Mouse (Mus musculus) mouse trophoblast stem cell (cell line): Measurements from ENCODE around the gene Ssbp2.

Experiments used
- in situ Hi-C, 2 experiments: fragments of 300-500 bp; cut with MseI, MboI; formaldehyde crosslinking; loops; 2 replicates in 1 of 2; 3 replicates in 1 of 2; pipeline ENCODE4 v1.15.1; 2025

The Ssbp2 gene

DNA sequence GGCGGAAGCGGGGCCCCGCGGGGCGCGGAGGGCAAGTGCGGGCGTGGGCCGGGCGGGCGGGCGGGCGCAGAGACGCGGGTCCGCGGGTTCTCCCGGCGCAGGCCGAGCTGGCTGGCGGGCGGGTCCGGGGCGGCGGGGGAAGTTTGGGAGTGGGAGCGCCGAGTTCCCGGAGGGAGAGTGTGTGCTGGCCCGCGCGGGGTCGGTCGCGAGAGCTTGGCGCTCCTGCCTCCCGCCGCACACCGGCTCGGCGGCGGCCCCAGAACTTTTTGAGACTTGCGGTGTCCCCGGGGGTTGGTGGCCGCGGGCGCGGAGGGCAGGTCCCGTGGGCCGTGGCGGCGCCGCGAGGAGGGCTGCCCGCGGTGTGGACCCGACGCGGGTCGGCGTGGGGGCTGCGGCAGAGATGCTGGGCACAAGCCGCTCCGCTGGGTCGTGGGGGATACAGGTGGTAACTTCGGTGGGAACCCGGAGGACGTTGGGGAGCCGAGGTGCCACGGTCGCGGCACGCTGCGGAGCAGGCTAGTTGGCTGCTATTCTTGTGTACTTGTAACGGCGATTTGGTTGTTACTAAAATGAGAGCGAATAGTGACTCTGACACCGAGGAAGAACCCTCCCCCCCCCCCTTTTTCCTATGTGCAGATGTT is 1.7 kb downstream of the Ssbp2 start:
- in situ Hi-C loops = no loop called here

DNA sequence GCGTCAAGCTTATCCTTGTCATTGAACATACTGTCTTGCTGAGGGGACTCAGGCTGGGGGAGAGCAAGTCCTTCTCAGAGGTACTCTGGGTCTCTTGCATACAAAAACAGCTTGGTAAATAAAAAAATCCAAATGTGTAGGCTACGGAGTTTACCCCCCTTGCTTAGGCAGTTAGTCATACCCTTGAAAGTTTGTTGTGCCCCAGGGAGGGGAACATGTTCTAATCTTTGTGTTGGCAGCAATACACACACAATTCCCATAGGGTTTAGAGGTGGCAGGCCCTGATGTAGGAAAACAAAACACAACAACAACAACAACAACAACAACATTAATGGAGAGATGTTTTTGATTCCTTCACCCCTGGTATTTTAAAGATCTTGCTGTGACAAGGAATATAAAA is 2.3 kb downstream of the Ssbp2 start:
- in situ Hi-C loops = no loop called here

DNA sequence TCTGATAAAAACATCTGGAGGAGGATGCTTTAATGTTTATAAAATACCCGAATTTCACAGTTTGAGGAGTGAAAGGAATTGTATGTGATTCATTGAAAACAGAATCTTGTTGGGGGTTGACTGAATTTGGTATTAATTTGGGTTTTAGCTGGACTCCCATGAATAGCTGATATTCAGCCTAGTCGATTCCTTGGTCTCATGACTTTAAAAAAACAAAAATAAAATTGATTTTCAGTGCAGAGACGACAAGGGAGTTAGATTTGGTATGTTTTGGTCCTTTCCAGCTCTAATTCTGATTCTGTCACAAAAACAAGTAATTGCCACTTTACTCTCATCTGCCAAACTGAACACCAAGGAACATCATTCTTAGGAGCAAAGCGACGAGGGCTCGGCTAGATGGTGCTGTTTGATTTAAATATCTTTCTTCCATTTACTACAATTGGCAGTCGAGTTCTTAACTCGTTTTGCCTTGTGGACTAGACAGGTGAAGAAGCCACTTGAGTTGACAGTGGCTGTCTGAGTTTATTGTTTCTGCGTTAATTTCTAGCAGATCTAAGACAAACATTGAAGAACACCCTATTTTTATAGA is 2.9 kb downstream of the Ssbp2 start:
- in situ Hi-C loops = no loop called here

DNA sequence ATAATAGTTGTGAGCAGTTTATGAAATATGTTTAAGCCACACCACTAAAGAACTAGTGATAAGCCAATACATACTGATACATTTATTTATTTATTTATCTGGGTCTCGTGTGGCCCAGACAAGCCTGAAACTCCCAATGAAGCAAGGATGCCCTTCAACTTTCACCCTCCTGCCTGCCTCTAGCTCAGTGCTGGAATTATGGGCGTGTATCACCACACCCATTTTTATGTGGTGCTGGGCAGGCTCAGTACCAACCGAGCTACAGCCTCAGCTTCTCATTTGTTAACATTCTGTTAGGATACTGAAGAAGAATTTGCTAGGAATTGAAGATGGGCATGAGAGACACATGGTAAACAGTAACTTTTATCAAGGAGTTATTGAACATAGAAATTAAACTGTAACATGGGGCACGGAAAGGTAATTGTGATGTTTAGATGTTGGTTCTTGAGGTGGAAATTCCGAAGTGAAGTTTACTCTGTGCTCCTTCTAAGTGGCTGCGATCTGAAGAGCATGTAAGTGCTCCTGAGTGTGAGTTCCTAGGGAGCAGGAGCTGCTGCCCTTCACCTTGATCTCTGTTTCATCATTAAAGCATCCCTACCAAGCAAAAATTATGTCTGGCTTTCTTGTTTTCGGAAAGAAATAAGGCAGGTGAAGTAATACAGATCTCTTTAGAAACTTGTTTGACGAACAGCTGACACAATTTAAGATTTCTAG is 5.1 kb downstream of the Ssbp2 start:
- in situ Hi-C loops = no loop called here

GRCm38 (mm10) chr13:91471566-91471965 is 11.5 kb downstream of the Ssbp2 start:
- in situ Hi-C loops = no loop called here

DNA sequence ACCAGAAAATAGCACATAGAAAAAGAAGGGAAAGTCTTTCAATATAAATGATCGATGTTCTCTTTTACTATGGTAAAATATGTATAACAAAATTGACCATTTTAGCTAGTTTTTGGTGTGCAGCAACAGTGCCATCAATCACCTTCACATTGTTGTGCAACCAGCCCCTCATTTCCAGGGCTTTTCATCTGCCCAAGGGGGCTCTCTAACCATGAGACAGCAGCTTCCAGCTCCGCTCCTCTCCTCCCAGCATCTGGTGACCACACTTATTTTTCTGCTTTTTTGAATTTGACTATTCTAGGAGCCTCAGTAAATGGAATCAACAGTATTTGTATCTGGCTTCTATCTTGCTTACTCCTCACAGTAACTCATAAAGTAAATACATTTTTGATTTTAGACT is 11.9 kb downstream of the Ssbp2 start:
- in situ Hi-C loops = no loop called here

- in situ Hi-C loops = no loop called here
Observed at GRCm38 (mm10) chr13:91473527-91473926, 13.4 kb downstream of the Ssbp2 start.

GRCm38 (mm10) chr13:91474027-91474426 is 13.9 kb downstream of the Ssbp2 start:
- in situ Hi-C loops = no loop called here

DNA sequence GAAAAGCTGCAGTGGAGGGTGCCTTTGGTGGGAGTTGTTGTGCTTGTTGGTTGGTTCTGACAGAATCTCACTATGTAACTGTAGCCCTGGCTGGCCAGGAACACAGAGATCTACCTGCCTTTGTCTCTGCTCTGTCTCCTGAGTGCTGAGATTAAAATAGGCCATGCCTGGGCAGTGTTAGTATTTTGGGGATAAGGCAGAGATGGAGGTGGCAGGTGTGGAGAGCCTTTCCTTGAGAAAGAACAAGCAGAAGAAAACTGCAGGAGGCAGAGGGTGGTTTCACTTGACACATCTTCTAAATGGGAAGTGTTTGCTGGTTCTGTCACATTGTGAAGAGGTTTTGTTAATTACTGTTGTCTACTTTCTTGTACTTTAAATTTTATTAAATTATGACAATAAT is 15.8 kb downstream of the Ssbp2 start:
- in situ Hi-C loops = no loop called here

- in situ Hi-C loops = no loop called here
Observed at GRCm38 (mm10) chr13:91476596-91477100, 16.6 kb downstream of the Ssbp2 start.

DNA sequence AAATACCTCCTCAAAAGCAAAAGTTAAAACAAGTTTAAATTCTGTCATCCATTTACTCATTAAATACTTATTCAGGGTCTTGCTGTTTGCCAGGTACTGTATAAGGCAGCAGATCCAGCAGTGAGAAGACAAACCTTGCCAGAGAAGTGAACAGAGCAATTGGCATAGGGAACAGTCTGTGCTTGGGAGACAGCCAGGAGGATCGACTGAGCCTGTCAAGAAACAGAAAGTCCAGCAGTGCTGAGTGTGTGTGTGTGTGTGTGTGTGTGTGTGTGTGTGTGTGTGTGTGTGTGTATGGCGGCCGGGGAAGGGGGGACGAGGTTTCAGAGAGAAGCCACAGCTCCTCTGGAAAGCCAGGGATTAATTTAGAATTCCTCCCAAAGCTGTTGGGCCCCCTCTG is 17.9 kb downstream of the Ssbp2 start:
- in situ Hi-C loops = no loop called here

- in situ Hi-C loops = no loop called here
Observed at GRCm38 (mm10) chr13:91484303-91484702, 24.2 kb downstream of the Ssbp2 start.

DNA sequence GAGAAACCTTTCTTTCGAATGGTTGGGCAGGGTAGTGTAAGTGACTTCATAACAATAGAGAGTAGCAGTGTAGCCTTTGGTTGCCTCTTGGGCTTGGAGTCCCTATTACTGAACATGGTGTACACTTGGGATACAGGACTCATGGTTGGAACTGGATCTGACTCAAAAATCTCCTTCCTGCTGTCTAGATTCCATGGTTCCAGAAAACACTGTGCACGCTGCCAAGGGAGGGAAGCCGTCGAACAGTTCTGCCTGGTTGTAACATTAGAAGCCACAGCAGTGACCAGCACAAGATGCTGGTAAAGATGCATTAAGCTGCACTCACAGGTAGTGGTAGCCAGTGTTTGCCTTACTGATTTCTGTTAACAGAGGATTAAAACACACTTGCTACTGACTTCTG is 32.0 kb downstream of the Ssbp2 start:
- in situ Hi-C loops = no loop called here

GRCm38 (mm10) chr13:91497055-91497454 is 37.0 kb downstream of the Ssbp2 start:
- in situ Hi-C loops = no loop called here

DNA sequence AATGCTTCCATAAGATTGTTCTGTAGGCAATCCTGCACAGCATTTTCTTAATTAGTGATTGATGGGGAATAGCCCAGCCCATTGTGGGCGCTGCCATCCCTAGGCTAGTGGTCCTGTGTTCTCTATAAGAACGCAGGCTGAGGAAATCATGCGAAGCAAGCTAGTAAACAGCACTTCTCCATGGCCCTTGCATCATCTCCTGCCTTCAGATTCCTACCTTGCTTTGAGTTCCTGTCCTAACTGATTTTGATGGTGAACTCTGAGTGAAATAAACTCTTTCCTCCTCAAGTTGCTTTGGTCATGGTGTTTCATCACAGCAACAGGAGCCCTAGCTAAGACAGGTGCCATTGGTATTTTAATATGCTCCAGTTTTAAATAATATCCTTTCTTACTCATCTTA is 41.7 kb downstream of the Ssbp2 start:
- in situ Hi-C loops = no loop called here

GRCm38 (mm10) chr13:91502642-91503373 is 42.7 kb downstream of the Ssbp2 start:
- in situ Hi-C loops = no loop called here

DNA sequence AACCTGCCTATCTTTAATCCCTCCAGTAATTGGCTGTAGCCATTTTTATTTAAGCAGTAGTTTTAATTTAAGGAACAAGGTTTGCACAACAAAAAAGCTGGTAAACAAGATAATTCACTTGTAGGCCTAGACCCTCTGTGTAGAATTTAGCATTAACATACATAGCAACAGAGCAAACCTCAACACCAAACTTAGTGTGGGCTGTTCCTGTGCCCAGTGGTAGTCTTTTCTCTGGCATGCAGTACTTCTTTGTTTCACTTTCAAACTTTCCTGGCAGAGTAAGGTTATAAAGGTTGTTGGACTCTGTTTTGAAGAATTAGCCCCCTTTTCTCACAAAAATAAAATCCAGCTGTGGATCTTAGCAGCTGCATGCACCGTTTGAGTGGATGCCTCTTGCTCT is 48.9 kb downstream of the Ssbp2 start:
- in situ Hi-C loops = no loop called here

GRCm38 (mm10) chr13:91509467-91509866 is 49.4 kb downstream of the Ssbp2 start:
- in situ Hi-C loops = no loop called here

- in situ Hi-C loops = no loop called here
Observed at GRCm38 (mm10) chr13:91514979-91515378, 54.9 kb downstream of the Ssbp2 start.

DNA sequence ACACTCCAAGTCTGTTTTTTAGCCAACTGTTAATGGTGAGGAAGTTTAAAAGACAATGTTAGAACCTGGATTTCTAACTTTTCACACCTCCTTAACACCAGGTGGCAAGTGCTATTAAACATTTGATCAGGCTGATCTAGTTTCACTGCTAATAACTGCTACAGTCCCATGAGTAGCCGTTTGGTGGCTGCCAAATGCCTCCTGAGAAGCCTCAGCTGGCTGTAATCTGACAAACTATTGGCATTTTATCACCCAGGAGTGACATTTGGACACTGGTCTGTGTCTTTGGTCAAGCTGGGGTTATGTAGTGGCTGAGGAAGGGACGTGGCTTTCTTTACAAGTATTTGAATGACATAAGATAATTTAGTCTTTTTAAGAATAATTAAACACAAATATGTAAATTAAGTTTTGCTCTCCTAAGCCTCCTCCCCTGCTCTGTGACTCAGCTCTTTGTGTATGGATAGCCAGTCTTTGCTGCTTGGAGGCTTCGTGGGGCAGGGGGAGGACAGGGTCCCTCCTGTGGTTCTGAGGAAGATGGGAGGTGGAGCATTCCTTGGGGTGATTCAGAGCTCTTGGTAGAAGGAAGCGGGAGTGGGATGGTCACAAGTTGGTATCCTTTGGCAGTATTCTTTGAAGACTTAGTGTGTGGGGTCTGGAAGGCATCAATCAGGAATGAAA is 60.1 kb downstream of the Ssbp2 start:
- in situ Hi-C loops = no loop called here

- in situ Hi-C loops = no loop called here
Observed at GRCm38 (mm10) chr13:91520968-91521367, 60.9 kb downstream of the Ssbp2 start.

GRCm38 (mm10) chr13:91526058-91526457 is 66.0 kb downstream of the Ssbp2 start:
- in situ Hi-C loops = no loop called here
